Mouse (Mus musculus) ovary, adult 18-20 months (tissue): ENCODE measurements around the gene Tmtc4.

Experiments
- DNase-seq: peaks from one replicate; pipeline ENCODE4 v3.0.0; 2022; ENCODE audit warnings: low spot score, mixed read lengths

Tmtc4 gene

DNA sequence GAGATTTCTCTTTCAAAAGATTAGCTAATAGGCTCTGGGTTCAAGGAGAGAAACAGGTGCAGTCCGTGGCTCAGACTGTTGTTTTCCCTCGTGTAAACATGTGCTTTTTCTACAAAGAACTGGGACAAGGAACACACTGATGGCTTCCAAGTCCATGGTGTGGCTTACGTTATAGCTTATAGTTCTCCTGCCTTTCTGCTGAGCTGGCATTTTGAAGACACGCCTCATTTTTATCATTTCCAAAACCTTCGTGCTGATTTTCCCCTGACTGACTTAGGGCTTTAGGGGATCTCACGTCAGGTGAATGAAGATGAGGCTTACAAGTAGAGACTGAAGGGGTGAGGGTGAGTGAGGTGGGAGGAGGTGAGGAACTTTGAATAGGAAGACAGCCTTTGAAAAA lies 111.2 kb downstream of the Tmtc4 start:
- DNase-seq: no peak

DNA sequence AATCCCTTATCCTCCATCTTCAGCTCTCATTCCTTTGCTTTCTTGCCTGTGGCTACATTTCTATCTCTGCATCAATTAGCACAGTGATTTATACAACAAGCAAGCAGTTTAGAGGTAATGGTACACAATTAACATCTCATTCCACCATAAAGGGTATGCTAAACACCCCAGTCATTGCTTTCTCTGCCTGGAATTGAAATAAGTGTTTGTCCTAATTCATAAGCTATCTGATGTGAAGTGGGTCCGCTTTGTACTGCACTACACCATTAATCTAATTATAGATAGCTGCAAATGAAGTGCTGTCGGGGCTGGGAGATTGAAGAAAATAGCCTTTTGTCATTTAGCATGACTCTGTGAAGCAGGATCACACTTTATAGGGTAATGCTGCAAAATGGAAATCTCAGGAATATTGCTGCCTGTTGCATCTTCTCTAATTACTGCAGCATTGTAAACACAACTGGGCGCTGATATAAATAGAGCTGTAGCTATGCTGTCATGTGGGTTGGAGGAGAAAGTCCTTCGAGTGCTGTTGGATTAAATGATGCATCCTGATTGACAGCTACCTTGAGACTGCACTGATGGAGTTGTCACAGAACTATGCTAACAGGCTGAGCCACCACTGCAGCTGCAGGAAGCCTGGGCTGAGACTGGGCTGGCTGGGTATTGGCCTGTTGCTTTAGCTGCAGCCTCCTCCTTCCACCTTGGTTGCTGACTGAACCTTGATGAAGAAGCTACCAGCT lies 111.8 kb downstream of the Tmtc4 start:
- no peak for DNase-seq

DNA sequence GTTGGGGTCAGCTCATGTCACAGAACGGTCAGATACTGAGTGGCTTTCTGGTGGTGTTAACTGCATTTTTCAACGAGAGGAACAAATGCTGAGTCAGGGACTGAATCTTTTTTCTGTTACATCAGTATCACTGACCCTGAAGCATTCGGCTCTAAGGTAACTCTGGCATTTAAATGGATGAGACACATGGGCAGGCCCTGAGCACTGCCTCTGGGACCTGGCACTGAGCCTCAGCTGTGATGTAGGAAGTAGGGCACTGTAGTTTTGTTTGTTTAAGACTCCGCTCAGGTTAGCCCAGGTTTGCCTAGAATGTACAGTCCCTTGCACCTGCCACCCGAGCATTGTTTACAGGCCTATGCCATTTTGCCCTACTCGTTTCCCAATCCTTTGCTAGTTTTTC lies 114.0 kb downstream of the Tmtc4 start:
- DNase-seq: no peak
